Mouse (Mus musculus): Measurements from ENCODE around the gene Cop1. TPM values are rescaled to one million over a fixed set of nuclear protein-coding genes. Genes with fewer than 3 reads are reported as not detected.

Cop1 gene
- polyA plus RNA-seq, 1 experiment from 2014 or later: 73.0 TPM

DNA sequence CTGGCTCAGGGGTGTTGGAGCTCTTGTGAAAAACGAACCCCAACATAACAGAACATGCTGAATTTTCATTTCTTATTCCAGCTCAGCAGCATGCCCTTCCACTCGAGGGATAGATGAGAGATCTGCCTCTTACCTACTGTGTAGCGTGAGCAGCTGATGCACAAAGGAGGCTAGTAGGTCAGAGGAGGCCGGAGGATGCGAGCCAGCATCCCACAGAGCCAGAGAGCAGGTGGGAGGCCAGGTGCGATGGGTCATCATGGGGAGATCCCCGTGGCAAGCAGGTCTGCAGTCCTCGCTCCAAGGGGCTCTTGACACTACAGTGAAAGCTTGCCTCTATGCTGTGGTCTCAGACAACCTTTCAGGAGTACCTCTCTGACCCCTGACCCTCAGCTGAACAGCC is 160.5 kb downstream of the Cop1 start:
- no peak for ATAC-seq
- no peak overlapping the region for H3K4me3 ChIP-seq (replicated peaks)
- H3K27me3 ChIP-seq (replicated peaks): no peaks in the 10 kb centered on the region
- H3K4me1 ChIP-seq (replicated peaks): peaks cover 7% of the 10 kb centered on the region
- 64% methylated on average over 8 of the region's 8 CpGs for WGBS
- no peaks in the 10 kb centered on the region for H3K36me3 ChIP-seq
- no peak overlapping the region for H3K9ac ChIP-seq
- no peak overlapping the region for H3K27ac ChIP-seq
- no peaks in the 10 kb centered on the region for H3K9me3 ChIP-seq
- H3K4me2 ChIP-seq (replicated peaks): no peak overlapping the region

DNA sequence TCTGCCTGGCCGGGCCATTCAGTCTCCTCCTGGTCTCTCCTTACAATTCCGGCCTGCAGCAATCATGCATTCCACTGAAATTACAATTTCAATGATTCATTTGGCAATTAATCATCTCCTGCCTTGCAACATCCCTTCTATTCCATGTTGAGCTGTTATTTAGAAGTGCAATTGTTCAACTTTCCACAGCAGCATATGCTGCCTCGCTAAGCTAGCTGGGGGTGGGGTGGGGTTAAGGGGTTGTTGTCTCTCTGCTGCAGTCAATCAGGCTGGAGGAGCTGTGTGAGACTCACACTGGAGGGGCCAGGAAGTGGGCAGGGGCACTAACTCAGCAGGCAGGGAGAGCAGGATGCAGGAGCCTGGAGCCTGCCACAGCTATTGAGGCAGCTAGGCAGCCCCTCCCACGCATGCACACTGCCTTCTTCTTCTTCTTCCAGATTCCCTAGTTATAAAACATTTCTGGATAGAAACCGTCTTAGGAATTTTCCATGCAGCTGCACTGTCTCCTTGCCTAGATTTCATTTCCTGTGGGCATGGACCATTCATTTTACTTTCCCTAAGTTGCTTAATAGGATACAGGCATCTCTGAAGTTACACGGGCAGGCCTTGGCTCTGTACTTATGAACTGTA is 161.1 kb downstream of the Cop1 start:
- peaks cover 7% of the 10 kb centered on the region for H3K4me1 ChIP-seq (replicated peaks)
- no peaks in the 10 kb centered on the region for H3K9me3 ChIP-seq
- H3K4me3 ChIP-seq (replicated peaks): no peak overlapping the region
- ATAC-seq: 0 out of 2 replicates have a peak, but pooled peaks have one; percentile 46
- no peak overlapping the region for H3K9ac ChIP-seq
- no peaks in the 10 kb centered on the region for H3K36me3 ChIP-seq
- no peaks in the 10 kb centered on the region for H3K27me3 ChIP-seq (replicated peaks)
- H3K4me2 ChIP-seq (replicated peaks): no peak overlapping the region
- 23% methylated on average over 6 of the region's 6 CpGs for WGBS
- peak overlapping the region; percentile 4; the same call in 1 of the 2 replicates for H3K27ac ChIP-seq

DNA sequence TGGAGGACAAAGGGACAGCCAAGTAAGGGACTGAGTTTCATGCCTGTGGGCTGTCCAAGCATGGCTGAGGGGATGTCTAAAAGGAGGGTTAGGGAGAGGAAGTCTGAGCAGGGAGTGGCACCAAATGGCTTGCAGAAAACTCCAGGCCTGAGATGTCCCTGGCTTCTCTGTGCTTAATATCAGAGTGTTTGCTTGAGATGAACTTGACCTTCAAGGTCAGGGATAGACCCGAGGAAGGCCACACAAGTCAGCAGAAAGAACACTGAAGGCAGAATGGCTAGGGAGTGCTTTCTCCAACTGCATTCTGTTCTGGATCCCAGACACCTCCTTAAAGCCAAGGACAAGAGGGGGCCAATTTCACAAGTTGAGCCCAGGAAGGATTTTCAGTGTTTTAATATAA is 161.8 kb downstream of the Cop1 start:
- Histone ChIP-seq H3K4me2 (replicated peaks) (no peak overlapping the region), H3K36me3 (no peaks in the 10 kb centered on the region), H3K4me3 (replicated peaks) (no peak overlapping the region), H3K4me1 (replicated peaks) (peaks cover 7% of the 10 kb centered on the region), H3K9me3 (no peaks in the 10 kb centered on the region), H3K9ac (no peak overlapping the region), H3K27ac (no peak overlapping the region), H3K27me3 (replicated peaks) (no peaks in the 10 kb centered on the region)
- WGBS: 22% methylated on average over 1 of the region's 1 CpGs
- ATAC-seq: no peak

DNA sequence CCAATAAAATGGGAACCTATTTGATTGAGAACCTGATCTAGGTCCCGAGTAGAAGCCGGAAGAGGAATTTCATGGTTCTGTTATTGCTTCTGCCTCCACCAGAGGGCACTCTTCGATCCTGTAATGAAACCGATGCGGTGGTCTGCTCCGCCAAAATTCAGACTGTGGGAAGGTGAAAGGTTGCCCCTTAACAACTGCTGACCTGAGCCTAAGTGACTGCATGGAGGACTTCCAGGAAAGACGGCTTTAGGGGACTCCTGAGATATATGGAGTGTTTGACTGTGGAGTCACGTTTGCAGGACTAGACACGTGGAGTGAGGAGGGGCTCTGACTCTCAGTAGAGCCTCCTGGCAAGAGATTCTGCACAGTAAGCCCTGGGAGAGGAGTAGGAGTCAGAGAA is 164.4 kb downstream of the Cop1 start:
- Histone ChIP-seq H3K4me3 (replicated peaks) (0 out of 2 replicates have a peak overlapping the region, but pooled peaks have one; percentile 12), H3K4me2 (replicated peaks) (peak overlapping the region; percentile 62), H3K4me1 (replicated peaks) (peaks cover 7% of the 10 kb centered on the region), H3K9ac (no peak overlapping the region), H3K9me3 (no peaks in the 10 kb centered on the region), H3K36me3 (no peaks in the 10 kb centered on the region), H3K27me3 (replicated peaks) (no peaks in the 10 kb centered on the region), H3K27ac (no peak overlapping the region)
- WGBS: 6% methylated on average over 9 of the region's 9 CpGs
- peak; percentile 34; the same call in 1 of the 2 replicates for ATAC-seq

Data from intestine, embryonic 15.5 days (tissue).